Mouse (Mus musculus) hematopoietic stem cell, adult 5-6 weeks (primary cell): ENCODE results near the gene Itpr2. TPM values are rescaled to one million over a fixed set of nuclear protein-coding genes. Genes with fewer than 3 reads are reported as not detected.

Experiments
- ATAC-seq, 2 experiments: fragments of 125-278 bp in 1 of 2; replicated peaks in 1 of 2; 2 replicates each; pipeline ENCODE4 v1.8.0; 2016 to 2017; ENCODE audit warnings: inconsistent platforms in 2 of 2, mild to moderate bottlenecking in 2 of 2, moderate number of reproducible peaks in 2 of 2, low read depth in 1 of 2, moderate TSS enrichment in 1 of 2; ENCODE audit not compliant: low FRiP score in 2 of 2, poor library complexity in 2 of 2, severe bottlenecking in 2 of 2, insufficient read depth in 1 of 2, low TSS enrichment in 1 of 2
- total RNA-seq: library from RNA; stranded (forward); fragments of 172-1452, 232-1000 nt; gene quantifications from 2 replicates; pipeline ENCODE4 v1.2.3, GENCODE M21; 2017

Gene Itpr2
- total RNA-seq, 1 experiment from 2014 or later, result 30.0 TPM

DNA sequence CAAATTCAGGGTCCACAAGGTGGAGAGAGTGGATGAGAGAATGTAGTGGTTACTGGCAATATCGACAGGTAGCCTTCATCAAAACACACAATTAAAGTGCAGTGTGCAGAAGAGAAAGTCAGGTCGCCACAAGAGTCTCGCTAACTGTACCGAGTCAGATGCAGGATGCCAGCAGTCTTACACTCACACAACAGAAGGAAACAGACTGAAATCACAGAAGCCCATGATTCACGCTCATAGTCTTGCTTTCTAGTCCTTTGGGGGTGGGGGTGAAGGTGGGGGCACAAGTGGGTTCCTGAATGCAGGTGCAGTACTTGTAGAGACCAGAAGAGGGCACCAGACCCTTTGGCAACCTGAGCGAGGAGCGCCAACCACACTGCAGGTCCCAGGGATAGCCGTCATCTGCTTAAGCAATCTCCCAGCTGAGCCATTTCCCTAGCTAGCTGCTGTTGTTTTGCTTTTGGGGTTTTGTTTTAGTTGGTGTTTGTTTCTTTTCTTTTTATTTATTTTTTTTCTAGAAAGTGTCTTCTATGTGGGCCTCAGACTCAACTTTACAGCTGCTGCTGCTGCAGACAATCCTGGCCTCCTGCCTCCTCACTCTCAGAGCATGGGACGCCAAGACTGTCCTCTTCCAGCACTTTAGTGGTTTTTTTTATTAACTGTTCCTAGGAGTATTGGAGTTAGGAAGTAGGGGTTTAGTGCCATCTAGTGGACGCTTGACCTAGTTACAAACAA is 92.2 kb downstream of the Itpr2 start:
- ATAC-seq, result peak; percentile 92 to 94

DNA sequence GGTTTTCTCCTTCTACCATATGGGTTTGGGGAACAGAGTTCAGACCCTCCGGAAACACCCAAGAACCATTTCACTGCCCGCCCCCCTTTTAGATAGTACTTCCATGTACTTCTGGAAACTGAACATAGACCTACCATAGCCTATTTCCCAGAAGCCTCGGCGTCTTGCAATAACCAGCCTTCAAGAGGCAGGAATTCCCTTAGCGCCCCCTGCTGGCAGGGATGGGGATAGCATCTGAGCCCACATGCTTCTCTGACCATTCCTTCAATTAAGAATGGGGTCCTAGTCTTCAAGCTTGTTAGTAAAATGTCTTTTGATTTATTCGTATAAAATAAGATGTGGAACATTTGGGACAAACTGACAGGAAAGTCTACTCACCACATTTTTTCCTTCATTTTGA is 96.6 kb downstream of the Itpr2 start:
- 0 out of 4 replicates have a peak, but pooled peaks of 1 of the 2 experiments have one; percentile 51 for ATAC-seq

DNA sequence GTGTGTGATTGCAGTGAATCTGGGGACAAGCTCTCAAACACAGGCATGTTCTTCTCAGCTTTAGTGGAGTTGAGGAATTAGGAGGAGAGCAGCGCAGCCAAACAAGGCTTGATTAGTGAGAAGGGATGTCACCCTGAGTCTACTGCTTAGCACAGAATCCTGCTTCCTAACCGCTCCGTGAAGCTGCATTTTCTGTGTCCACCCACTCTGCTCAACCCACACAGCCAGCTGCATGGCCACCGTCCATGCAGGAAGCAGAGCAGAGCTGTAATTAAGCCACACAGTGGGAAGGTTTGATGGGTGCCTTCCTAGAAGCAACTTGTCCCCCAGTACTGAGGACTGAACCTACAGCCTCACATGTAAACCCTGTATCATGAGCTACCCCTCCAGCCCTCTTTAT is 97.1 kb downstream of the Itpr2 start:
- no peak for ATAC-seq

DNA sequence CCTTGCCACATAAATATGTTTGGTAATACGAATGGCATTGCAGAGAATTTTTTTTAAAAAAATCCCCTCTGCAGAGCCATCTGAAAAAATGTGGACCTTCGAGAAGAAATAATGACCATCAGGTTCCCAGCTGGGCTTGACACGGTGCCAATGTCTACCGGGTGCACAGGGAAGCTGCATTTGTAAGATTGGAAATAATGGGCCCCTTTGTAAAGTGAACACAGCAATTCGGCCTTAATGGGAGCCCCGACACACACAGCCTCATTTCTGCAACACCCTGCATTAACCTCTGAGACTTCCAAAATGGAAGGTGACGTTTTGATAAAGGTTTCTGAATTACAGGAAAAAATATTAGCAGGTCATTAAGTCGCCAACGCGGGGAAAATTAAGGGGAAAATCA is 97.9 kb downstream of the Itpr2 start:
- ATAC-seq, result no peak

DNA sequence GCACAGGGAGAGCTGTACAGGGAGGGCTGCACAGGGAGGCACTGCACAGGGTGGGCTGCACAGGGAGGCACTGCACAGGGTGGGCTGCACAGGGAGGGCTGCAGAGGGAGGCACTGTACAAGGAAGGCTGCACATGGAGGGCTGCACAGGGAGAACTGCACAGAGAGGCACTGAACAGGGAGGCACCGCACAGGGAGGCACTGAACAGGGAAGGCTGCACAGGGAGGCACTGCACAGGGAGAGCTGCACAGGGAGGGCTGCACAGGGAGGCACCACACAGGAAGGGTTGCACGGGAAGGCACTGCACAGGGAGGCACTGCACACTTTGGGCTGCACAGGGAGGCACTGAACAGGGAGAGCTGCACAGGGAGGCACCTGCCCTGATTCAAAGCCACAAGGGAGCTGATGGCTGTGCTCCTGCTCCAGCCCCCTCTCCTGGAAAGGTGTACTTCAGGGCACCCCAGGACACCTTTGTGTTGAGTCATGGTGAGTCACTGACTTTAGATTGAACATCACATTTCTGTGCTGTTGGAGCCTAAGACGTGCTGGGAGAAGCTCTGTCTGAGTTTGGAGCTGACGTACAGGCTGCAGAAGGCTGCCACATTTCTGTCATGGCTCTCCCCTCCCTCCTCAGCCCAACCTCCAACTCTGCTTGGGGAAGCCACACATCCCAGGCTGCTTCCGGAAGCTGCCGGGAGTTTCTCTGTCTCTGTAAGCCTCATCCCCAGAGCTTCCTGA is 98.9 kb downstream of the Itpr2 start:
- peak in 1 of 2 experiments; percentile 22; a peak in 1 of 4 replicates for ATAC-seq

DNA sequence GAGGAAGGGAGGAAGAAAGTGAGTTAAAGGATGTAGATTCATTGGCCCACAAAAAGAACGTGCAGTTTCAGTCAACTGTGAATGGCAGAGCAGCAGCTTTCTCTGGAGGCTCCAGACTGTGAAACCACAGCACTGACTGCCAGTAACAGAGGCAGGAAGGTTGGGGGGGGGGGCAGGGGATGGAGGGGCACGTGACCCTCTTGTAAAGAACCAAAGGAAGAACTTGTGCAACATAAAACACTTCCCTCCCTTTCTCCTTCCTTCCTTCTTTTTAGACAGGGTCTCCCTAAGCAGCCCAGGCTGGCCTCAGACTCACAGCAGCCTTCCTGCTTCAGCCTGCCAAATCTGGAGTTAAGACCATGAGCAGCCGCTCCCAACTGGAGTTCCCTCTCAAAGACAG is 104.2 kb downstream of the Itpr2 start:
- peak; percentile 17 to 37; a peak in 3 of 4 replicates for ATAC-seq

DNA sequence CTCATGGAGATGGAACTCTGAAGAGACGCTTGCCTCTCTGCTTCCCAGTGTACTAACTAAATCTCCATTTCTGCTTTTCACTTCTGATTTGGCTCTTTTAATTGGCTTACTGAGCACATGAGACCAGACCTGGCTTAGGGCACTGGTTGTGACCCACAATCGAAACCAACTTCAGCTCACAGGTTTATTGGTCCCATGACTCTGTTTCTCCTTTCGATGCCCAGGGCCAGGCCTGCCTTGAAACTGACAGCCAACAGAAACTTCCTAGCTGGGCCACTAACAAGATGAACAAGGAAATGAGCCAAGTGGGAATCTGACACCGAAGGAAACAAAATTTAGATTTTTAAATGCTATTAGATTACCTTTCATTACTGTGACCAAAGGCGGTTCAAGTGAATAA is 105.8 kb downstream of the Itpr2 start:
- ATAC-seq, result no peak

DNA sequence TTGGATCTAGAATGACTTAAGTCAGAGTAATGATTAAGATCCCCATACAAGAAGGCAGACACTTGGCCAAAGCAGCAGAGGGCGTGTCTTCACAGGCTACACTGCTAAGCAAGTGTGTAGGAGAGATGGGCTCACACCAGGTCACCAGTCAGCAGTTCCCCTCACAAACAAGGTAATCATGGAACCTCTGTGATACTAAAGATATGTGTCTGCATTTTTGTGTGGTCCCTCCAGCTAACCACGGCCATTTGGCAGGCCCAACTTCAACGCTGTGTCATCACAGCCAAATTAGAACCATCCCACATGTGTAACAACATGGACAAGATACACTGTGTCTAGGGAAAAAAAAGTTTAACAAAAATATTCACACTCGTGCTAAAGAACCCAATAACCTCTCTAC is 106.4 kb downstream of the Itpr2 start:
- no peak for ATAC-seq

DNA sequence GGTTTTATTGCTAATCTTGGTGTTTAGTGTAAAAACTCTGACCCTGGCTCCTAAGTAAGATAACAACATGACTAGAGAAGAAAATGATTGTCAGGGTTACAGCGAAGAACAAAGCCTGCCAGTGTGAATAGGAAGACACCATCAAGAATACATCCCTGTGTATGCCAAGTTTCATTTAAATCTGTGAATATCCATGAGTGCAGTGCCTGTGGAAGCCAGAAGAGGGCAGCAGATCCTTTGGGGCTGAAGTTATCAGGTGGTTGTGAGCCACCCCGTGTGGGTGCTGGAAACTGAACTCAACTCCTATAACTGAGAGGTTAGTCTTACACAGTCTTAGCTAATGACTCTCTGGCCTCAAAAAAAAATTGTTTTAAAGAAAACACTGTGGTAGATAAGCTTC is 109.8 kb downstream of the Itpr2 start:
- ATAC-seq, result no peak

DNA sequence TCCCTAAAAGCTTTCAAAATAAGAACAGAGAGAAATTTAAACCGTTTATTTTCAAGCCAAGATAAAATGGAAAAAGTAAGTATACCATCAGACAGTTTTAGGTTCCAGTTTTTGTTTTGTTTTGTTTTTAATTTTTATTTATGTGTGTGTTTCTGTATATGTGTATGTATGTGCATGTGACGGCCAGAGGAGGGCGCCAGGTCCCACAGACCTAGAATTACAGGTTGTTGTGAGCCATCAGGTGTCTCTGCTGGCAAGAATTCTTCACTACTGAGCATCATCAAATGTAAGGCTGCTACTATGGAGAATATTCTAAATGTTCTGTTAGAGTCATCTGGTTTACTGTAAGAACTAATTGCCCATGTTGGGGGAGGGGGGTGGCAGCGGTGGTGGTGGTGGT is 111.9 kb downstream of the Itpr2 start:
- no peak for ATAC-seq

DNA sequence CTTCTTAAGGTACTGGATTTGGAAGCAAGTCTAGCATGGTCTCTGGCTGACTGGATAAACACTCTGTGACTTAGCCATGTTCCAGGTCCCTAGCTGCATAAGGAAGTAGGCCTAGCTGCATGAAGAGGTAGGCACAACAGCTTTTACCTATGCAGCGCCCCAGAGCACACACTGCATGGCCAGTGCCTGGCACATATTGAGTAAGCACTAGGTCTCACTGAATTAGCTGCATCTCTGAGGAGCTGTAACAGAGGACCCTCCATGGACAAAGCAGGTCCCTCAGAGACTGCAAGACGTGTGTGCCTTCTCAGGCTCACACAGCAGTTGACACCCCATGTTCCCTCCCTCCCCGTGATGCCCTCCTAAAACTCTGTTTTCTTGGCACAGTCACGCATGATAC is 114.0 kb downstream of the Itpr2 start:
- no peak for ATAC-seq

DNA sequence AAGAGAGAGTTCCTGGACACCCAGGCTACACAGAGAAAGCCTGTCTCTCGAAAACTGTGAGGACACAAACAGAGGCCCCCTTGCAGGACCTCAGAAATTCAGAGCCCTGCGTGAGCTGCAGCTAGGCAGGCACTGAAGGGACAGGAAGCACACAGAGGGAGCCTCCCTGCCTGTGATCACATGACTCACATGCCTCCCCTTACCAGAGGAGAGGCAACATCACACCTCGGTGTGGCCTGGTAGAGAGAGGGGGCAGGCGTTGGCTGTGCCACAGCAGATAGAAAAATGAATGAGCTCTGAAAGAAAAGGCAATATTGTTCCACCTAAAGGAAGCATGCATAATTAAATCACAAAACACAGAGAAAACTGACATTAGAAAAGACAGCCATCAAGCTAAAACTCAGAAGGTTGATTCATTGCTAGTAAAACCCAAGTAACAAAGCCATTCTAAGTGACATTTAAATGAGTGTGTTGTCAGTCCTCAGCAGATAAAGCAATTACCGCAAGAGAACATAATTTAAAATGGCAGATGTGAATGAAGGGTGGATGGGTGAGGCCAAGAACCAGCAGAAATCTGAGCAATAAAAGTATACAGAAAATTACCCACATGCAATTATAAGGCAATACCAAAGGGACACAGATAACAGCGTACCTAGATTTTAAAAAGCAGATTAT is 114.8 kb downstream of the Itpr2 start:
- ATAC-seq, result no peak

DNA sequence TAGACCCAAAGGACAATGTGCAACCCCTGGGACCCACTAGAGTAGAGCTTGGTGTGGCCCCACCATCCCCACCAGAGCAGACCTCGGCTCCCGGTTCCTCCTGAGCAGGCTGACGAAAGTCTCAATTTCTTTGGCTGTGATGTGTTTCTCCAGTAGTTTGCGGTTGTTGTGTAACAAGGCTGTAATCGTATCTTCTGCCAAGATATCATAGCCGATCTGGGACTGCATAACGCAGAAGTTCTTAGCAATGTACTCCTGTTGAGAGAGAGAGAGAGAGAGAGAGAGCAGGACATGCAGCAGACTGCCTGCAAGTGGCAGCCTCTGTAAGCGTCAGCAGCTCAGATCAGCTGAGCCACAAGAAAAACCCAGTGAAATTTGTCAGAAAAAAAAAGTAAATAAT is 122.8 kb downstream of the Itpr2 start:
- ATAC-seq, result peak in 1 of 2 experiments; percentile 25; a peak in 1 of 4 replicates

DNA sequence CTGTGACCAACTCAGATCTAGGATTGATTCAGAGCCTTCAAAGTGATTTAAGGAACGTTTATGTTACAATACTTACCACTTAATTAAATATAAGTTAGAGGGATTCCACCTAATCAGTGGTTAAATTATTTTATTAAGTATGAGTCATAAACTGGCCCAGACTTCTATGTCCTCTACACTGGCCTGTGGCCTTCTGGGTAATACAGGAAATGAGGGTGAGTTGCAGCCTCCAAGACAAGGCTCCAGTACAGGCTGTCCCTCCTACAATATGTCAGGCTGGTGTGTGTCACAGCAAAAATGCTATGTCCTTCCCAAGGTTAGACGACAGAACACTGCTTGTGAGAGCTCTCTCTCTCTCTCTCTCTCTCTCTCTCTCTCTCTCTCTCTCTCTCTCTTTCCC is 130.5 kb downstream of the Itpr2 start:
- no peak for ATAC-seq

DNA sequence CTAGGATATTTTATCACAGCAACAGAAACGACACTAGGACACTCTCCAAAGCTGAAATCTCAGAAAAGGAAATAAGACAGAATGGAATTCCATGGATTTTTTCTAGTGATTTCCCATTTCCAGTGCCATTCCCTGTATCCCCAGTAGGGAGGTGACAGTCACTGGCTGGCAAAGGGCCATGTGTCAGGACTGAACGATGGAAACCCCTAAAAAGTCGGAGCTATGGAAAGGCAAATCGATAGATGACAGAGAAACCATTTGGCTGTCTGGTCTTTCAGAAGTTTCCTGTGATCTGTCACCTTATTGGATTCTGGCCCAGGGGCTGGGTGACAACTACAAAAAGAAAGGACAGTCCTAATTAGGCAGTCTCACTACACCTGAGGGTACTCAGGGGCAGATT is 135.8 kb downstream of the Itpr2 start:
- no peak for ATAC-seq

DNA sequence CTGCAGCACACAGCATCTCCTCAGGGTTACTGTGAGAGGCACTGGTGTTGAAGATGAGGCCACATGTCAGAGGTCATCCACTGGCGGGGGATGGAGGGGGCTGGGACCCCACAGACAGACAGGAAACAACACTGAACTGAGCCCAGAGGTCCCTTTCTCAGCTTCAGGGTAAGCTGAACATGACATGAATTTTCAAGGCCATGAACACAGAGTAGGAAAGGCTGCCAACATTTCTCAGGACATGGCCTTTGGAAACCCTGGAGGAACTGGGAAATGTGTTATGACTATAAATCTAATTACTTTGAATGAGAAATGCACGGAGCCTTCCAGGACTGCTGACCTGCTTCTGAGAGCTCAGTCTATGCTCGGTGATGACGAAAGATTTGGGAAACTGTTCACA is 144.1 kb downstream of the Itpr2 start:
- no peak for ATAC-seq

DNA sequence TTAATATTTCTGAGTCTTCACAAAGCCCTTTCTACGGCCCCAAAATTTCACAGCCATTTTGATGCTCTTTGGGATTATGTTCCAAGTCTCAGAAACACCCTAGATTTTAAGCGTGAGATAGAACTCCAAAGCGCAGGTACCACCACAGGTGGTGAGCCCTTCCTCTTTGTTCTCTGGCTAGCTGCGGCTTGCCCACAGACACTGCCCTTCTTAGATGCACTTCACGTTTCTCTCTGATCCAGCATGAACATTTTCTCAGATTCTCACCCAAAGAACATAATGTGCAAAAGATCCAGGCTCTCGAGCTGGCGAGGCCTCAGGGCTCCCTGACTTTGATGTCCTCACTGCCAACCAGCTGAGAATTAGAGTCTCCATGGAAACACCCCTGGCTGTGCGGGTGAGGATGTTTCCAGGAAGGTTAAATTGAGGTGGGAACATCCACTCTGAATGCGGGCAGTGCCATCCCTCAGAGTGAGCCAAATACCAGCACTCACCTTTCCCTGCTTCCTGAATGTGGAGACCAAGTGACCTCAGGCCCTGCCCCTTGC is 149.7 kb downstream of the Itpr2 start:
- no peak for ATAC-seq

DNA sequence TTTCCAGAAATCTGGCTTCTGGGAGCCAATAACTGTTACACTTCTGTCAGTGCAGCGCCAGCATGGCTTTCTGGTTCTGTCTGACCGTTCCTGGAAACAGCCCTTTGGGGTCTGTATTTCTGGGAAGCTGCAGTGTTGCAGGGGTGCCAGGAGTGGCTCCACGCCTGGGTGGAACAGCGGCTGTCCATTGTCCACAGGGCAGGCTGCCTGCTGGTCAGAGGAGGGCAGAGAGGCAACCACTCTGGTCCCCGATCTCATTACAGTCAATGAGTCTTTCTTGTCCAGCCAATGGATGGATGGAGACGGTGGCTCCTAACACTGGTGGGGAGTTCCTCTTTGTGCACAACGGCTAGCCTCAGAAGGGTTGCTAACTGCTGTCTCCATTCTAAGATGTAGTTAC is 150.2 kb downstream of the Itpr2 start:
- no peak for ATAC-seq
